Comparison of ENCODE assay signal across 24 mouse cellular contexts in genomic region chr5:128911593-128911992, GRCm38 (mm10). TPM values are rescaled to one million over a fixed set of nuclear protein-coding genes. Genes with fewer than 3 reads are reported as not detected.
A peak's percentile ranks its signal among the peaks of the same experiment; 100 is the strongest.
DNase-seq lines count a peak whose midpoint lies in the region; ATAC-seq lines count a peak whose summit lies in the region.
"Had no signal": no experiment of that assay in that cellular context is flagged by ENCODE, and none has a peak within 500 bp of the region (broad histone marks: within the 10 kb centered on the region; RNA-seq: fewer than 3 reads in every experiment).

No protein-coding gene starts in this region.

- H3K4me1 ChIP-seq in forebrain, embryonic 15.5 days, result 0 out of 2 replicates have a peak, but pooled peaks cover 4% of the 10 kb centered on the region
- H3K4me1 ChIP-seq in forebrain, embryonic 10.5 days, result 0 out of 2 replicates have a peak, but pooled peaks cover 3% of the 10 kb centered on the region
- H3K4me1 ChIP-seq: embryonic facial prominence, embryonic 15.5 days had no signal

- WGBS in forebrain, embryonic 15.5 days, result 77% methylated on average over 8 of the region's 9 CpGs
- WGBS in forebrain, embryonic 10.5 days, result 81% methylated on average over 9 of the region's 9 CpGs

- H3K27ac ChIP-seq in forebrain, embryonic 15.5 days (replicated peaks), result peak overlapping the region; percentile 50; the same call in 1 of the 2 replicates
- no peak overlapping the region for H3K27ac ChIP-seq in forebrain, embryonic 10.5 days
- H3K27ac ChIP-seq: embryonic facial prominence, embryonic 15.5 days; hindbrain, postnatal 0 days; midbrain, embryonic 10.5 days; stomach, postnatal 0 days had no signal

- ATAC-seq in forebrain, embryonic 15.5 days (replicated peaks), result no peak
- ATAC-seq: hindbrain, postnatal 0 days; intestine, postnatal 0 days had no signal

- H3K9ac ChIP-seq in forebrain, embryonic 15.5 days (replicated peaks), result no peak overlapping the region
- H3K9ac ChIP-seq: embryonic facial prominence, embryonic 15.5 days had no signal

- H3K36me3 ChIP-seq in forebrain, embryonic 15.5 days, result no peaks in the 10 kb centered on the region
- no peaks in the 10 kb centered on the region for H3K36me3 ChIP-seq in forebrain, embryonic 10.5 days (replicated peaks)
- H3K36me3 ChIP-seq: embryonic facial prominence, embryonic 15.5 days; midbrain, embryonic 10.5 days had no signal

- H3K4me3 ChIP-seq in forebrain, embryonic 15.5 days, result no peak overlapping the region
- no peak overlapping the region for H3K4me3 ChIP-seq in forebrain, embryonic 10.5 days
- H3K4me3 ChIP-seq: embryonic facial prominence, embryonic 15.5 days; midbrain, embryonic 10.5 days had no signal

- no peaks in the 10 kb centered on the region for H3K9me3 ChIP-seq in forebrain, embryonic 15.5 days
- 0 out of 2 replicates have a peak, but pooled peaks cover 4% of the 10 kb centered on the region for H3K9me3 ChIP-seq in forebrain, embryonic 10.5 days
- H3K9me3 ChIP-seq: embryonic facial prominence, embryonic 15.5 days; midbrain, embryonic 10.5 days had no signal

- H3K4me2 ChIP-seq in forebrain, embryonic 15.5 days (replicated peaks), result no peak overlapping the region
- H3K4me2 ChIP-seq: embryonic facial prominence, embryonic 15.5 days; heart, embryonic 11.5 days had no signal

- no peaks in the 10 kb centered on the region for H3K27me3 ChIP-seq in forebrain, embryonic 15.5 days
- no peaks in the 10 kb centered on the region for H3K27me3 ChIP-seq in forebrain, embryonic 10.5 days (ENCODE audit: poor library complexity, severe bottlenecking)
- H3K27me3 ChIP-seq: embryonic facial prominence, embryonic 15.5 days had no signal

- DNase-seq in forebrain, embryonic 10.5 days (ENCODE audit: extremely low spot score, low spot score), result no peak
- DNase-seq in layer of hippocampus, adult 9-11 months, result peak; percentile 27
- DNase-seq in layer of hippocampus, adult 9-10 months (ENCODE audit: low spot score), result no peak
- DNase-seq in right cerebral cortex, adult 18-20 months, result peak; percentile 54
- no peak for DNase-seq in right cerebral cortex, postnatal 4 days
- DNase-seq in adrenal gland, postnatal 36 days, result no peak
- DNase-seq in heart, adult 18-20 months, result no peak
- DNase-seq: adrenal gland, postnatal 10 days; cerebellum, adult 8-10 months; gastrocnemius, postnatal 10 days; kidney, postnatal 4 days had no signal

RNA-seq across cellular contexts. Expression of gene Rimbp2, which starts 41.7 kb away (rescaled TPM):
- polyA plus RNA-seq in forebrain, embryonic 15.5 days (2015; fragmentation: Nextera tagmentation; extraction: Ambion mirVana), result 3.2 and 3.4 TPM in 2 replicates
- 0.27 and 0.70 TPM in 2 replicates for polyA plus RNA-seq in forebrain, embryonic 10.5 days (2016; fragmentation: Nextera tagmentation; extraction: Ambion mirVana)
- total RNA-seq in adrenal gland, postnatal 36 days (2021), result 1 to 10 TPM; 3.9 to 5.4 TPM
- not detected for total RNA-seq in heart, adult 18-20 months (2021)
- total RNA-seq: granulocyte monocyte progenitor cell, adult 5-6 weeks; hematopoietic stem cell, adult 5-6 weeks; liver, adult 2 months; neutrophil, adult 5-6 weeks had no signal
- polyA plus RNA-seq: liver, adult 2 months; liver, embryonic 16.5 days; thymus, postnatal 0 days had no signal

Comparison
In these comparisons a context has a peak if more than half of its experiments do, and no peak if none do; other contexts are left out.
1. DNase-seq: peak in layer of hippocampus, adult 9-11 months (single experiment) and right cerebral cortex, adult 18-20 months (single experiment); none in forebrain, embryonic 10.5 days (single experiment), layer of hippocampus, adult 9-10 months (single experiment), right cerebral cortex, postnatal 4 days (single experiment), adrenal gland, postnatal 36 days (0 of 2) and heart, adult 18-20 months (0 of 2).
2. RNA of gene Rimbp2, which starts 41.7 kb away (total RNA-seq): 3.9 to 5.4 TPM in adrenal gland, postnatal 36 days; not detected in heart, adult 18-20 months; every median in the first group is over 4 times any median in the second.